Mouse (Mus musculus) heart, postnatal 25 days (tissue): ENCODE measurements around the gene Ctsw. TPM values are rescaled to one million over a fixed set of nuclear protein-coding genes. Genes with fewer than 3 reads are reported as not detected.
"Not testable (repeated sequence)": the region's sequence is repeated elsewhere in the genome, so short reads cannot be mapped to it uniquely, and the experiment has no call there.

Experiments used
- DNase-seq: peaks from one replicate; pipeline ENCODE4 v3.0.0; 2022; ENCODE audit warnings: low spot score
- intact Hi-C: fragments of 180-260 bp; cut with DNase I; formaldehyde crosslinking; loops from one replicate; pipeline ENCODE4 v1.15.1; 2025
- total RNA-seq, 2 experiments: library from RNA; stranded (reverse); gene quantifications; 2 replicates each; pipeline ENCODE4 v1.2.3; 2021

Gene Ctsw
- total RNA-seq, 2 experiments from 2014 or later, result 0.45 TPM; not detected in 1

DNA sequence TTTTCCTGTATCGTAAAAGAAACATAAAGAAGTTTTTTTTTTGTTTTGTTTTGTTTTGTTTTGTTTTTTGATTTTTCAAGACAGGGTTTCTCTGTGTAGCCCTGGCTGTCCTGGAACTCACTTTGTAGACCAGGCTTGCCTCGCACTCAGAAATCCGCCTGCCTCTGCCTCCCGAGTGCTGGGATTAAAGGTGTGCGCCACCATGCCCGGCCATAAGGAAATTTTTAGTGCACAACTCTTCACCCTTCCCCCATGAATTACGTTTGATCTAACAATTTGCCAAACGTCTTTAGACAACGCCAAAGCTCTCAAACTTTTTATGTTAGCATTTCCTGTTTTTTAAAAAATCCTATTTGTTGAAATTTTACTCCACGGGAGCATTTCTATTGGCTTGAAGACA lies 21.4 kb upstream of the Ctsw start:
- intact Hi-C loops, result loop anchor here (5.0 kb wide), 1 partner anchor 122 kb away; the partner anchor contains the start of genes Banf1 and Eif1ad
- not testable (repeated sequence) for DNase-seq

DNA sequence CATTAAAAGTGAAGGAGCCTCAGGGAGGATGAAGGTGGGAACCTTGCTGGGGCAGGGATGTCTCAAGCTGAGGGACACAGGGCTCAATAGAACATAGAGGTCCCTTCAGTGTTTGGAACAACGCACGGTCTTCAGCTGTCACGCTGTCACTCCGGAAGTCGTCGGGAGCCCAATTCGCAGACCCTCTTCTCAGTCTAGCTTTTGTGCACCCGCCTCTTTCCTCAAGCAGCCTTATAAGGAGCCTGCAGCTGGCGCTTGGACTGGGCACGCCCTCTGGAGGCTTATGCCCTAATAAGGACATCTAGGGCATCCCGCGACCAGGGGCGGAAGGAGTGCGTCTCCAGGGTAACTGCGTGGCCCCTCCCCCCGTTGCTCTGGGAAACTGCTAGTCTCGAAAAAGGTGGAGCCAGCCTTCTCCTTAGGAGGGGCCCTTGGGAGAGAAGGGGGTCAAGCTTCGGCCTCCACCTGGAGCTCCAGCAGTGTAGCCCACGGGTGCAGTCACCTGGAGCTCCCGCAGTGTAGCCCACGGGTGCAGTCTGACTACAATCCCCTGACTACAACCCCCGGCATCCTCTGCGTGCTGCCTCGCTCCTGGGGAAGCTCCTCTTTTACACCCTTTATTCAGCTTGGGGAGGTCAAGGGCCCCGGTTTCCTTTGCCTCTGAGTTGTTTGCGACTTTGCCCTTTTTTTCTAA lies 20.7 kb upstream of the Ctsw start:
- intact Hi-C loops, result loop anchor here (5.0 kb wide), 1 partner anchor 122 kb away; the partner anchor contains the start of genes Banf1 and Eif1ad
- peak; percentile 97 for DNase-seq

DNA sequence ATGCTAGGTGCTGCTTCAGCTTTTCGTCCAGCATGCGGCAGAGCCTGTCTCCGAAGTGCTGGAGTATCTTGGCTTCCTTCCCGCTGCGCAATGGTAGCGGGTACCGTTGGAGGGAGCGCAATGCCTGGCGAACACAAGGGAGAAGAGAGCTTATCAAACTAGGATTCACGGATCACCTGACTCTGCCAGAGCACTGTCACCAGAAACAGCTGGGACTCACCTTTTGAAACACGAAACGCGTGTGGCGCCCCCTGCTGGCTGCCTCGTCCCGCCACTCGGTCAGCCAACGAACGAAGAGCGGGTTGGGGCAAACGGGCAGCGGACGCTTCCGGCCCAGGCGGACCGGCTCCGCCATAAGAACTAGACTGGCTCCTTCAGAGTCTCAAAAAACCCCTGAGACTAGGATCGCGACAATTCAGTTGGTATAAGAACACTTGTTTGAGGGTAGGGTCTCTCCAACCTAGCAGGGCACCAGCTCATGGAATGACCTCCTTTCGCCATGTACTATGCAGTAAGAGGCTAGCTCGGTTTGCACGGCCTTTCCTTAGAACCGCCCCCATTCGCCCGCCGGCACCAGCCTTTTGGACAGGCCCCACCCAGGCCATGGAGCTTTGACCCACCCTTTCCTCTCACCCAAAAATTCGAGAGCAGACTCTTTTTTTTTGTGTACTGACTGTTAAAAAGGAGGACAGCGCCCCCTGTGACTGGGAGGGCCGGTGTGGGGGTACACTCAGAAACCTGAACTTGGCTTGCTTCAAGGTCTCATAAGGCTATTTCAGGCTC lies 19.7 kb upstream of the Ctsw start, which contains the start of gene Mus81:
Gene Mus81, minus strand, starts transcription at position 635 of the 783 bp plus-strand sequence.
- peak; percentile 94 for DNase-seq
- intact Hi-C loops, result loop anchor here (1.0 to 5.0 kb wide), 3 partner anchors 23 to 121 kb away; partner anchors contain the start of genes Banf1 and Eif1ad

DNA sequence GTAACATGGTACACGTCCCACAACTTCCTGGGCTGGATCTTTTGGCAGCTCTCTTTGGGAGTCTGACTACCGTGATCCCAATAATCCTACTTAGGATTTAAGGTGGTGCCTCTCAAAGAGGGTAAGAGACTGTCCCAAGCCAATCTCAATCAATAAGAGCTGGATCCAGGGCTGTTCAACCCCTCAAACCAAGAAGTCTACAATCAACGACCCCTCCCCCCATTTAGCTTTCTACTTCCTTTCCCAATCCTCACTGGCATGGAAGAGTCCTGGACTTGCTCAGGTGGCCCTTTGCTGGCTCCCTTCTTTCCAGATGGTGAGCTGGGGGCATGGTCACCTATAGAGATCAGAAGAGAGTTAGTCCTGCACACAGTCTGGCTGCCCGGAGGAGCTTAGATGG lies 18.5 kb upstream of the Ctsw start:
- DNase-seq, result no peak
- intact Hi-C loops, result loop anchor here (1.0 to 5.0 kb wide), 3 partner anchors 22 to 119 kb away; partner anchors contain the start of genes Banf1 and Eif1ad

DNA sequence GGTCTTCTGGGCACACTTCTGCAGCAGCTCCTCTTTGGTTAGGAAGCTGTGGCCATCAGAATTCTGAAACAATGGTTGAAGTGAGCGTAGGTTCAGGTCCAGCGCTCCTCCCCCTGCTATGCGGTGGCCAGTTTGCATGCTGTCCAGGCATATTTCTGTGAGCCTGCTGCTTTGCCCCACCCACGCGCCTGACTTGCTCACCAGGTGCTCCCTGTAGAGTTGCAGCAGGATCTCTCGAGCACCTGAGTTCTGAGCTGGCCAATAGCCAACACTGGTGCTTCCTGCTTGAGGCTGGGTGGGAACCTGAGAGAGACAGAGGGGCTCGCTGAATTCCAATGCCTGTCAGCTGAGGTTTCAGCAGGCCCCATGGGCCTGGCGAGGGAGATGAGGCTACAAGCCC lies 18.0 kb upstream of the Ctsw start:
- no peak for DNase-seq
- intact Hi-C loops, result loop anchor here (2.0 to 5.0 kb wide), 2 partner anchors 21 to 119 kb away; partner anchors contain the start of genes Banf1 and Eif1ad

DNA sequence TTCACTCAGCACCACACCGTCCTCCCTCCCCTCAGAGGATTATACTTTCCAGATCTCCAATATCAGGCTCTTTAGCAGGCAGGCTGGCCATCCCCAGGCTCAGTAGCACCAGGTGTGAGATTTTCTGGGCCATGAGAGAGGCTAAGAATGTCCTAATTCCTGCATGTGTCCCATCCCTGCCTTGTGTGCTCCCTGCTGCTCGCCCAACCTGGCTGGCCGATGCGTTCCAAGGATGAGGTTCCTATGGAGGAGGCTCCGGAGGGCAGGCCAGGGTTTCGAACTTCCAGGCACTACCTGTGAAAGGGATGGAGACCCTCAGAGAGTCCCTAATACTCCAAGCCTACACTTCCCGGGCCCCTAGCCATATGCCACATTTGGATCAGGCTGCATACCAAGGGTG lies 17.5 kb upstream of the Ctsw start:
- intact Hi-C loops, result loop anchor here (2.0 to 5.0 kb wide), 2 partner anchors 21 to 119 kb away; partner anchors contain the start of genes Banf1 and Eif1ad
- DNase-seq, result no peak

DNA sequence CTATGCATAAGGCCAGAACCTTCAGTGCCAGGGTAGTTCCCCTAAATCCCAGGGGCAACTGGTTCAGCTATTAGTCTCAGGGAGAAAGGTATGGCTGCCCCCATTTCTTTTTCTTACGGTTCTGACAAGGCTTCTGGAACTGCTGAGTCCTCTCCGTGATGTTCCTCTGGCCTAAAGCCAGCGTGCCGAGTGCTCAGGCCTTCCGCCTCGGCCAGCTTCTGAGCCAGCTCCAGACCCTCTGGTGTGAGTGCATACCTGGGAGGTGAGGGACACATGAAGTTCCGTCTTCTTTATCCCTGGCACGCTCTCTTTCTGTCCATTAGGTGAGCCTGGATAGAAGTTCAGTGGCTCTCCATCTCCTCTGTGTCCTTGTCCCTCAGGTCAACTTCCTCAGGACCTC lies 17.1 kb upstream of the Ctsw start:
- no peak for DNase-seq
- intact Hi-C loops, result loop anchor here (5.0 kb wide), 1 partner anchor 118 kb away; the partner anchor contains the start of genes Banf1 and Eif1ad

DNA sequence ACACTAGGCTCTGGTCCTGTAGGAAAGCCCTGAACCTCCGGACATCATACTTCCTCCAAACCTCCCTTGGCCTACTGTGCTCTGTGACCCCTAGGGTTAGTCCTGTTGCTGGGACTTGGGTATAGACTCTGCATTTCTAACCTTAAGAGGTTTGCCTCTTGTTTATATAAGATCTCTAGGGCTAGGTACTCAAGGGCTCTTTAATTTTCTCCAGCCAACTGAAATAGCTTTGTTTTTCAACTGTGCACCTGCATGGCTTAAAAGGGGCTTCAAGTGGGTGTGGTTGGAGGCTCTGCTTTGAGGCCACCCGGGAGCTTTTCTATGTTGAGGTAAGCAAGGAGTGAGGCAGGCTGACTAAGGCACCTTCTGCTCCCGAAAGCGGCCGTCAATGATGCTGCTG lies 16.2 kb upstream of the Ctsw start:
- intact Hi-C loops, result no loop called here
- DNase-seq, result no peak

DNA sequence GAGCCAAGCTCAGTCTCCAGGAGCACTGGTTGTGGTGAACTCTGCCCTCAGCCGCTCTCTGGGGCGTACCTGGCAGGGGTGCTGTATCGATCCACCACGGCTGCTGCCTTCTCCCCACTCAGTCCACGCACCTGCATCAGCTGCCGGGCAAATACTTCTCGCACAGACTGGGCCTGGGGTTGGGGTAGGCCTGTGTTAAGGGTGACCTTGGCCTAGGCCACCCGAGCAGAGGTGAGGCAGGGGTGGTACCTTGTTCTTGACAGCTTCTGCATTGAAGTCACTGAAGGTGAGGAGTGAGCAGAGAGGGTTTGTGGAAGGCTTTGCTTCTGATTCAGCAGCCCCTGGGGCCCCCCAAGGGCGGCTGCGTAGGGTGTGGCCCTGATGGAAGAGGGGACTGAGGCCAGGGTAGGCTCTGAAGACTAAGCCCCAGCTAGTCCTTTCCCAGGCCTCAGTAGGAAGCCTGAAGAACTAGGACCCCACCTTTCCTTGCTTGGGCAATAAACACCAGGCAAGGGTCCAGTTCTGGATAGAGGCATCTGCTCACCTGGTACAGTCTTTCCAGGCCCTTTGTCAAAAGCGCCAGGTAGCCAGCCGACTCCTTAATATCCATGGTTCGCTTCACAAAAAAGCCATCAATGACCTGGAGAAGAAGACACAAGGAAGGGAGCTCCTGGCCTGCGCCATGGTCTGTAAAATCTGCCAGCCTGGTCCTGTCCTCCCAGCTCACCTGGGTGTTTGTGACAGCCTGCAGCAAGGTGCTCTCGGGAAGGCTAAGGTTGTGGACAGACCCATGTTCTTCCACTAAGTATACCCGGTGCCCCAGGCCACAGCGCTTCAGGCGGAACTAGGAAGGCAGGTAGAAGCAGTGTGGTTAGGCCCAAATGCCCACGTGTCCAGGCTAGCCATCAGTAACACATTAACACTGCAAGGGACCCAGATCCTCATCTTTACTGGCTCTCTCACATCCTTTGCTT lies 15.4 kb upstream of the Ctsw start:
- intact Hi-C loops, result no loop called here
- DNase-seq, result no peak

DNA sequence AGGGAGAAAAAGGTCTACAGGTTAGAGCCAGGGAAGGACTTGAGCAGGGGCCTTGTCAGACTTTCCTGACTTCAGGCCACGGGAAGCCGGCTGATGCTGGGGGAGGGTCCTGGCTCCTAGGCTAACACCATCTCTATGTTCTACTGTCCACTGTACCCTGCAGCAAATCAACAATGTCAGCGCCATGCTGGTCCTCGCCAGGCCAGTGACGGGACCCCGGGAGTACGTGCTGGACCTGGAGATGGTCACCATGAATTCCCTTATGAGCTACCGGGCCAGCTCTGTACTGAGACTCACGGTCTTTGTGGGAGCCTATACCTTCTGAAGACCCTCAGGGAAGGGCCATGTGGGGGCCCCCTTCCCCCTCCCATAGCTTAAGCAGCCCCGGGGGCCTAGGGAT lies 13.1 kb upstream of the Ctsw start:
- no peak for DNase-seq
- intact Hi-C loops, result no loop called here

DNA sequence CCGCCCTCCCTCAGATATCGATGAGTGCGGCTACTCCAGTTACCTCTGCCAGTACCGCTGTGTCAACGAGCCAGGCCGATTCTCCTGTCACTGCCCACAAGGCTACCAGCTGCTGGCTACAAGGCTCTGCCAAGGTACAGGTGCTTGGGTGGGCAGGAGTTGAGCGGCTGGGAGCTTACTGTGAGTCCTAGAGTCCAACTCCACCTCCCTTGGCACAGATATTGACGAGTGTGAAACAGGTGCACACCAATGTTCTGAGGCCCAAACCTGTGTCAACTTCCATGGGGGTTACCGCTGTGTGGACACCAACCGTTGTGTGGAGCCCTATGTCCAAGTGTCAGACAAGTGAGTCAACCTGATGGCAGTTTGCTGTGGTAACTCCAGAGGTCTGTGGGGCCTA lies 11.7 kb upstream of the Ctsw start:
- no peak for DNase-seq
- intact Hi-C loops, result no loop called here

DNA sequence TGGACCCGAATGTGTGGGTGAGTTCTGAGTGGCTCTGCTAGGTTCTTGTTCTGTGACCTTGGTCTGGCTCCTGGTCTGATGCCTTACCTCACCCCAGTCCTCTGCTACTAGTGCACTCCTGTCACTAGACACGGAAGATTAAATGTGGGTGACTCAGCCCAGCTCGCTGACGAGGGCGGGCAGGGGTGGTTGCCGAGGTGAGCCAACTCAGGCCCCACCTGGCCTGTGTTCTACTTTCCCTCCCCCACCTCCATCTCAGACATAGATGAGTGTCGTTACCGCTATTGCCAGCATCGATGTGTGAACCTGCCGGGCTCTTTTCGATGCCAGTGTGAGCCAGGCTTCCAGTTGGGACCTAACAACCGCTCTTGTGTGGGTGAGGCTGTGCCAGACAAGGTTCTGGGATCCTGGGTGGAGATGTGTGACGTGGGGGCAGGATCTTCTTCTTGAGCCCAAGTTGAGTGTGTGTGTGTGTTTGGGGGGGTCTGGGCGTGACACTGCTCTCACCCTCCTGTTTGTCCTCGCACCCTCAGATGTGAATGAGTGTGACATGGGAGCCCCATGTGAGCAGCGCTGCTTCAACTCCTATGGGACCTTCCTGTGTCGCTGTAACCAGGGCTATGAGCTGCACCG lies 9.5 kb upstream of the Ctsw start:
- no peak for DNase-seq
- intact Hi-C loops, result no loop called here

DNA sequence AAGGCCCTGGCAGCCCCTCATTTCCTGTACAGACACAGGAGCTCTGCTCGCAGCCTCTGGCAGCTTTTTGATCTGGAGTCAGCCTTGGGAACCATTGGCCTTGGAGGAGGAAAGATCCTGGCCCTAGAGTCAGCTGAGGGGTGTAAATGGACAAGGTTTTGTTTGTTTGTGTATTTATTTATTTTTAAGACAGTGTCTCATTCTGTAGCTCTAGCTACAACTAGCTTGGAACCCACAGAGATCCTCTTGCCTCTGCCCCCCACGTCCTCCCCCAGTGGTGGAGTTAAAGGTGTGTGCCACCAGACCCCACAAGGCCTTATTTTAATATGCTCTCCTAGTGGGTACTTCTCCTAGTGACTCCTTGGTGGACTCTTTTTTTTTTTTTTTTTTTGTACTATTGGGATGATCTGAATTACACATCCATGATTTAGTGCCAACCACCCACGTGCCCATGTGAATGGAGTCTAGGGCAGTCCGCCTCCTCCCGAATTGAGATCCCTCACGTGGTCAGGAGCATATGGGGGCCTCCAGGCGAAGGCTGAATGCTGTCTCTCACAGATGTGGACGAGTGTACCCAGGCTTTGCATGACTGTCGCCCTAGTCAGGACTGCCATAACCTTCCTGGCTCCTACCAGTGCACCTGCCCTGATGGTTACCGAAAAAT lies 8.8 kb upstream of the Ctsw start:
- intact Hi-C loops, result no loop called here
- DNase-seq, result no peak

DNA sequence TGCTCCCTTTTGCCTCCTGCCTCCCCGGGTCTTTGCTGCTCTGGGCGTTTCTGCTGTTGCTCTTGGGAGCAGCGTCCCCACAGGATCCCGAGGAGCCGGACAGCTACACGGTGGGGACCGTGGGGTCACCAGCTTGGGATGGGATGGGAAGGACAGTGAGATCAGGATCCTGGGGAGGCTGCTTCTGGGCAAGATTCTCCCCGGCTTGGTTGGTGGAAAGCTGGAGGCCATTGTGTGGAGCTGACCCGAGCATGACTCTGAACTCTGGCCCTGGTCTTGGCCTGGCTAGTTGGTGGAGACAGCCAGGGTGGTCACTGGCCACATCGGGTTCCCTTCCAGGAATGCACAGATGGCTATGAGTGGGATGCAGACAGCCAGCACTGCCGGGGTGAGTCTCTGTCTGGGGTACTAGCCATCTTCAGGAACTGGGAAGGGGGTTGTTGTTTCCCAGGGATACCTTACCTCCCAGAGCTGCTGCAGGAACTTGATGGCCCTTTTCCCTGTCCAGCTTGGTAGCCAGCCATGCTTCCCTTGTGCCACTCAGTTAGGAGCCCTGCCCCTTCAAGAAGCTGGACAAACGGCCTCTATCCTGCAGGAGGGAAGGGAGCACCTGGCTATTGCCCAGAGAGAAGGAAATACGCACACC lies 6.9 kb upstream of the Ctsw start:
- no peak for DNase-seq
- intact Hi-C loops, result no loop called here

DNA sequence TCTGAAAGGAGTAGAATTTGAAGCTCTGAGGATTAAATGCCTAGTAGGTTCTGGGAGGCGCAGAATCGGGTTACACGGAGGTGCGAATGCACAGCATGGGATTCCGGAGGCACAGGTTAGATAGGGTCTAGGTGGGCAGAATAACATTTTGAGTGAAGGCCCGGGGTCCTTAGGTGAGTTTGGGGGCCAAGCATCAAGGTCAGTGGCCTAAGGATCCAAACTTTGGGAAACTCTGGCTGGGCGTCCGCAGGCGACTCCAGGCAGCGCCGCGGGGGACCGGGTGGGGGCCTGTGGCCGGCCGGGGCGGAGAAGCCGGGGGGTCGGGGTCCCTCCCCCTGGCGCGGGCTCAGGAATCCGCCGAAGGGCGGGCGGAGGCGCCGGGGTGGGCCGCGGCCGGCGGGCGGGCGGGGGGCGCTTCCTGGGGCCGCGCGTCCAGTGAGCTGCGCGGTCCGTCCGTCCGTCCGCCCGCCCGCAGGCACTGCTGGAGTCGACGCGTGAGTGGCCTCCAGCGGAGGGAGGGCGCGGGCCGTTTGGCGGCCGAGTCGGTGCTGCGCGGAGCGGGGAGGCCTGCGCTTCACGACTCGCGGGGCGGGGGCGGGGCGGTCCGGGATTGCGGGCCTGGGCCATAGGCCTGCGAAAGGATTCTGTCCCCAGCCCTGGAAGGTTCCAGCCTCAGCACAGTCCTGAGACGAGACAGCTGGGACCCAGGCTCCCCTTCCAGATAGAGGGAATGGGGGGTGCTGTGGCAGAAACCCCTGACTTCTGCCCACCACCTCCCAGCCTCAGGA lies 6.2 kb upstream of the Ctsw start:
- intact Hi-C loops, result no loop called here
- no peak for DNase-seq

DNA sequence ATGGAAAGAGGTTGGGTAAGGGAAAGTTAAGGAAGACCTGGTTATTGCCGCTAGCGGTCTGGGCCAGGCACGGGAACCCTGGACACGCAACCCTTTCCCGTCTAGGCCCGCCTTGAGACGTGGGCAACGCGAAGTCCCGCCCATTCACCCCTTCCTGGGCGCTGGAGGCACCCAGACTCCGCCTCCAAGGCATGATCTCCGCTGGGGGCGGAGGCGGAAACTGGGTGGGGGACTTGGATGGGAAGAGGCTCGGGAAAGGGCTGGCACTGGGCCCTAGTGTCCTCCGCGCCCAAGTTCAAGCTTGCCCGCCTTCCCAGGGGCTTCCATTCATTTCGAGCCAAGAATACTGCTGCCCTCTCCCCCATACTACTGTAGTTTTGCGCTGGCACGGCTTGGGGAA lies 5.4 kb upstream of the Ctsw start, which contains the start of gene Efemp2:
Gene Efemp2, plus strand, starts transcription at position 235 of the 400 bp plus-strand sequence.
- intact Hi-C loops, result no loop called here
- peak; percentile 78 for DNase-seq

DNA sequence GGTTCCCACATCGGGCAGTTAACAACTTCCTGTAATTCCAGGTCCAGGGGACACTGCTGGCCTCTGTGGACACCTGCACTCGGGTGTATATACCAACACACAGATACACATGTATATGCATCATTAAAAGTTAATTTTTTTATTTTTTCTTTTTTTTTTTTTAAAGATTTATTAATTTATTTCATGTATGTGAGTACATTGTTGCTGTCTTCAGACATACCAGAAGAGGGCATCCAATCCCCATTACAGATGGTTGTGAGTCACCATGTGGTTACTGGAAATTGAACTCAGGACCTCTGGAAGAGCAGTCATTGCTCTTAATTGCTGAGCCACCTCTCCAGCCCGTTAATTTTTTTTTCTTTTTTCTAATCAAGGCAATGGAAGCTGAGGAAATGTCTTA lies 4.5 kb upstream of the Ctsw start:
- DNase-seq, result no peak
- intact Hi-C loops, result no loop called here
